Mouse (Mus musculus) intestine, embryonic 16.5 days (tissue): ENCODE data around the gene Cpn1. TPM values are rescaled to one million over a fixed set of nuclear protein-coding genes. Genes with fewer than 3 reads are reported as not detected.

ENCODE experiments used
- ATAC-seq: fragments of 200-750 bp; cut with Nextera tagmentation; 2 replicates; pipeline ENCODE4 v1.8.0; 2017; ENCODE audit warnings: moderate TSS enrichment, moderate library complexity
- H3K27ac ChIP-seq: fragments of 300-500 bp; sonication (generic); 2 replicates; pipeline ENCODE4 v1.5.1; 2014; ENCODE audit warnings: mild to moderate bottlenecking, low read length
- H3K27me3 ChIP-seq: fragments of 300-500 bp; sonication (generic); replicated peaks from 2 replicates; pipeline ENCODE4 v1.6.1; 2014; ENCODE audit warnings: low read length, control low read depth, mixed read lengths; ENCODE audit not compliant: control insufficient read depth, insufficient read depth
- H3K36me3 ChIP-seq: fragments of 300-500 bp; sonication (generic); 2 replicates; pipeline ENCODE4 v1.6.1; 2014; ENCODE audit warnings: low read length, control low read depth; ENCODE audit not compliant: control insufficient read depth, insufficient read depth
- H3K4me1 ChIP-seq: fragments of 300-500 bp; sonication (generic); 2 replicates; pipeline ENCODE4 v1.6.1; 2014; ENCODE audit warnings: low read length, control low read depth, mixed read lengths; ENCODE audit not compliant: control insufficient read depth, insufficient read depth
- H3K4me2 ChIP-seq: fragments of 300-500 bp; sonication (generic); 2 replicates; pipeline ENCODE4 v1.6.1; 2014; ENCODE audit warnings: low read depth, low read length, control low read depth
- H3K4me3 ChIP-seq: fragments of 300-500 bp; sonication (generic); 2 replicates; pipeline ENCODE4 v1.5.1; 2014; ENCODE audit warnings: mild to moderate bottlenecking, low read length
- H3K9ac ChIP-seq: fragments of 300-500 bp; sonication (generic); 2 replicates; pipeline ENCODE4 v1.6.1; 2014; ENCODE audit warnings: low read depth, low read length
- H3K9me3 ChIP-seq: fragments of 300-500 bp; sonication (generic); 2 replicates; pipeline ENCODE4 v1.6.1; 2016; ENCODE audit warnings: low read length, control low read depth; ENCODE audit not compliant: control insufficient read depth
- WGBS: fragments of 180-500 bp; shearing (Covaris S2); extraction: QIAGEN DNeasy Blood & Tissue Kit; methylation state at CpG from one replicate; pipeline ENCODE4 v1.1.7; 2014; 5-methylcytosine and 5-hydroxymethylcytosine counted together
- polyA plus RNA-seq: library from polyadenylated mRNA; unstranded; fragments of >200 nt; fragmentation: Nextera tagmentation; extraction: Ambion mirVana; gene quantifications from 2 replicates; pipeline ENCODE4 v1.2.1, GENCODE M21; 2015

Cpn1 gene
- polyA plus RNA-seq, 1 experiment from 2014 or later: 27.7 TPM

DNA sequence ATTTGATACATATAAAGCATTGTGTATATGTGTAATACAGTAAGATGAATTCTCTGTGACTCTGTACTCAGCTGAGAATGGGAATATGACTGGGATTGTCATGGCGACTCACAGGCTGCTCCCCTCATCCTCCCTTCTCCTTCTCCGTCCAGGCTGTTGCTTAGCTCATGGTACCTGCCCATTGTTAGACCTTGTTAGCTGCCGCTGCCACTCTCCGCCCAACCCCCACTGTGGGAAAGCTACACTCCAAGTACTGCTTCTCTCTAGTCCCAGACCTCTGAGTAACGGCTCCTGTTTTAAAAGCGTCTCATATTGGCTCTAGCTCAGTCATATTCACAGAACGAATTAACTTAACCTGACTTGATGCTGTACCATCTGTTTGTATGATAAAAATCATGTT is 33.4 kb upstream of the Cpn1 start:
- Histone ChIP-seq H3K4me2 (no peak overlapping the region), H3K4me3 (no peak overlapping the region), H3K9ac (no peak overlapping the region), H3K27me3 (no peaks in the 10 kb centered on the region), H3K36me3 (no peaks in the 10 kb centered on the region), H3K9me3 (no peaks in the 10 kb centered on the region), H3K27ac (no peak overlapping the region), H3K4me1 (no peaks in the 10 kb centered on the region)
- ATAC-seq: no peak
- WGBS: 54% methylated on average over 7 of the region's 7 CpGs

DNA sequence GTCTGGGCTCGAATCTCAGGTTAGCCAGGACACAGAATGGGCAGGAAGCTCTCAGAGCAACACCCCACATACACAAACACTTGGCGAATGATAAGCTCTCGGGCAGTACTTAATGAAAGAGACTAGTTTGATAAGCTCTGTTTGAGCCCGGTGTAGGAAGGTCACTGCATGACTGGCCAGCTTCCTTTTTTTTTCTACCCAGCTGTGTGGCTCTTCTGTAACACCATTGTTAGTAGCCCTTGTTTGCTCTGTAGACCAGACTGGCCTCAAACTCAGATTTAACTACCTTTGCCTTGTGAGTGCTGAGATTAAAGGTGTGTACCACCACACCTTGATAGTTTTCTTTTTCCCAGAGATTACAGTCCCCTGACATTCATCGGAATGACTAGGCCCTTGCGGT is 27.5 kb upstream of the Cpn1 start:
- Histone ChIP-seq H3K4me1 (no peaks in the 10 kb centered on the region), H3K4me2 (no peak overlapping the region), H3K27ac (peak overlapping the region; percentile 10; the same call in 1 of the 2 replicates), H3K27me3 (no peaks in the 10 kb centered on the region), H3K9ac (no peak overlapping the region), H3K4me3 (no peak overlapping the region), H3K36me3 (no peaks in the 10 kb centered on the region), H3K9me3 (no peaks in the 10 kb centered on the region)
- peak; percentile 40 for ATAC-seq
- WGBS: 56% methylated on average over 6 of the region's 6 CpGs

GRCm38 (mm10) chr19:44008784-44009183 is 22.4 kb upstream of the Cpn1 start:
- WGBS: 45% methylated on average over 15 of the region's 15 CpGs
- Histone ChIP-seq H3K27ac (no peak overlapping the region), H3K27me3 (no peaks in the 10 kb centered on the region), H3K4me1 (0 out of 2 replicates have a peak, but pooled peaks cover 5% of the 10 kb centered on the region), H3K9me3 (no peaks in the 10 kb centered on the region), H3K4me3 (no peak overlapping the region; the same call in 1 of the 2 replicates), H3K4me2 (no peak overlapping the region), H3K9ac (no peak overlapping the region), H3K36me3 (no peaks in the 10 kb centered on the region)
- ATAC-seq: peak; percentile 78

GRCm38 (mm10) chr19:44007186-44007585 is 20.8 kb upstream of the Cpn1 start:
- no peak for ATAC-seq
- Histone ChIP-seq H3K9ac (no peak overlapping the region), H3K27me3 (no peaks in the 10 kb centered on the region), H3K4me1 (0 out of 2 replicates have a peak, but pooled peaks cover 5% of the 10 kb centered on the region), H3K27ac (no peak overlapping the region), H3K36me3 (no peaks in the 10 kb centered on the region), H3K9me3 (no peaks in the 10 kb centered on the region), H3K4me2 (no peak overlapping the region), H3K4me3 (no peak overlapping the region)
- 70% methylated on average over 12 of the region's 12 CpGs for WGBS

DNA sequence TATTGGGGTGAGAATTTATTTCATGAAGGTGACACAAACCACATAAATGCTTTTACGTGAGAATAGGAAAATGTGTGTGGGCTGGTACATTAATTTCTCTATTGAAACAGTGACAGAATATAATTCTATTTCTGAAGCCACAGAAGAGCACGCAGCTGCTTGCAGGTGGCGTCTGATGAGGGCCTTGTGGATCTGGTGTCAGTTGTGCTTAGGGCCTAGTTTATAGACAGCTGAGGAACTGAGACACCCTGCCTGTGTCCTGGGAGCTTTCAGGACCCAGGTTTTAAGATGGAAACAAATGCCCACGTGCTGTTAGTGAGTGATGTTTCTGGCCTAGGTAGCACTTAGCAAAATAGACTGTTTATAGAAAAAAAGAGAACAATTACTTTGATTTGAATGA is 18.7 kb upstream of the Cpn1 start:
- H3K4me1 ChIP-seq: 0 out of 2 replicates have a peak, but pooled peaks cover 5% of the 10 kb centered on the region
- H3K9me3 ChIP-seq: no peaks in the 10 kb centered on the region
- H3K9ac ChIP-seq: no peak overlapping the region
- no peaks in the 10 kb centered on the region for H3K36me3 ChIP-seq
- H3K27me3 ChIP-seq: no peaks in the 10 kb centered on the region
- WGBS: 64% methylated on average over 4 of the region's 4 CpGs
- no peak overlapping the region; the same call in 1 of the 2 replicates for H3K27ac ChIP-seq
- no peak overlapping the region for H3K4me2 ChIP-seq
- no peak overlapping the region for H3K4me3 ChIP-seq
- ATAC-seq: no peak

DNA sequence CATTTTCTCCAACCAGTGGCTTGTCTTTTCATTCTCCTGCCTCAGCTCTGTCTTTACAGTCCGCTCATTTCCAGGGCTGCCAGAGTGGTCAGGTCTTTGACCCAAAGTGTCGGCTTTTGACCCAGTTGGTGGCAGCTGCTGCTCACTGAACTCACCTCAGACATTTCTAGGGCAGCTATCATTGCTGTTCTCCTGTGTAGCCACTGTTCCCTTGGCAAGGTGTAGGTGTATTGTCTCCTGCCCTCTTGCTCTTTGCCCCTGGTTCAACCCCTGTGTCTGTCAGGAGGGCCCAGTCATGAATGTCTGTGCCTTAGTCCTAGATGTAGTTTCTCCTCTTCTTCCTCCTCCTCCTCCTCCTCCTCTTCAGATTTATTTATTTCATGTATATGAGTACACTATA is 17.9 kb upstream of the Cpn1 start:
- no peak overlapping the region for H3K4me2 ChIP-seq
- H3K36me3 ChIP-seq: no peaks in the 10 kb centered on the region
- WGBS: 98% methylated on average over 2 of the region's 2 CpGs
- no peak for ATAC-seq
- no peak overlapping the region for H3K9ac ChIP-seq
- no peaks in the 10 kb centered on the region for H3K27me3 ChIP-seq
- 0 out of 2 replicates have a peak, but pooled peaks cover 5% of the 10 kb centered on the region for H3K4me1 ChIP-seq
- no peaks in the 10 kb centered on the region for H3K9me3 ChIP-seq
- H3K27ac ChIP-seq: no peak overlapping the region
- H3K4me3 ChIP-seq: no peak overlapping the region

- Histone ChIP-seq H3K4me1 (0 out of 2 replicates have a peak, but pooled peaks cover 5% of the 10 kb centered on the region), H3K9me3 (no peaks in the 10 kb centered on the region), H3K36me3 (no peaks in the 10 kb centered on the region), H3K4me2 (no peak overlapping the region), H3K27ac (no peak overlapping the region), H3K27me3 (no peaks in the 10 kb centered on the region), H3K9ac (no peak overlapping the region), H3K4me3 (no peak overlapping the region)
- 83% methylated on average over 5 of the region's 5 CpGs for WGBS
- ATAC-seq: no peak
Observed at GRCm38 (mm10) chr19:44000720-44001119, 14.4 kb upstream of the Cpn1 start.

DNA sequence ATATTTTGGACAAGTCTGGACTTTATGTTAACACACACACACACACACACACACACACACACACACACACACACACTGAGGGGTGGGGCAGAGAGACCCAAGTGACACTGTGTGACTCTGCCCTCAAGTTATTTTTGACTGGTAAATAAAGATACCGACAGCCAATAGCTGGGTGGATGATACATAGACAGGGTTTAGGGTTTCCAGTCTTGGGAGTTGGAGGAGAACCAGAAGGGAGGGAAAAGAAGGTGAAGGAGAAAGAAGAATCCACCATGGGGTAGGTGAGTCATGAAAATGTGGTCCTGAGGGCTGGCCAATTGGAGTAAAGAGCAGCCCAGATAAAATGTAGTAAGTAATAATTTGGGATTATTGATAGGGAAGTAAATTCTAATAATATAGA is 13.7 kb upstream of the Cpn1 start:
- 72% methylated on average over 1 of the region's 1 CpGs for WGBS
- no peak overlapping the region for H3K4me2 ChIP-seq
- H3K27me3 ChIP-seq: no peaks in the 10 kb centered on the region
- no peaks in the 10 kb centered on the region for H3K4me1 ChIP-seq
- ATAC-seq: no peak
- no peak overlapping the region for H3K4me3 ChIP-seq
- H3K36me3 ChIP-seq: no peaks in the 10 kb centered on the region
- H3K9ac ChIP-seq: no peak overlapping the region
- no peak overlapping the region for H3K27ac ChIP-seq
- no peaks in the 10 kb centered on the region for H3K9me3 ChIP-seq

DNA sequence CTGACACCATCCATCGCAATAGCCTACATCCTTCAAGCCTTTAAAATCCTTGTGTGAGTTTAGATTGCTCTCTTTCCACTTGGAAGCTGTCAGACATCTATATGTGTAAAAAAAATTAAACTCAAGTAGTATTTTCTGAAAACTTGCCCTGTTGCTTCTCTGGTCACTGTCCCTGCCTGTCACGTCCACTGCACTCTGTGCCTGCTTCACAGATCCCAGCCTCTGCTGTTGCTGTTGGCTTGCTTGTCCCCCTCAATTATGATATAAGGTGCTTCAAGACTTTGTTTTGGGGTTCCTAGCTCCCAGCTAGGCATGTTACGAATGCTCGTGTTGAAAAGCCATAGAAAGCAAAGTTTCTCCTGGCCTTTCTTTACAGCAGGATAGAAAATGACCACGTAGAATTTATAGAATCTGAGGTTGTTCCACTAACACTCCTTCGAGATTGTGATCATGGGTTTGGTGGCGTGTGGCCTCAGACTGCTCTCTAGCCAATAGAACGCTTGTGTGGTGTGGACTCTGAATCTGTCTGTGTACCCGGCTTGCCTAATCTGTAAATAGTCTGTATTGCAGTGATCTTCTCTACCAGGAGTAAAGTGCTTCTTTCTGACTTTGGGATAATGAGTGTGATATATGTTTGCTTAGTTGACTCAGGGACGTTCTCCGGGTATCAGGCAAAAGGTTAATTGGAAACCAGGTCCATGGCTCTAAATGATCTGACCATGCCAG is 12.6 kb upstream of the Cpn1 start:
- peak; percentile 81 for ATAC-seq

DNA sequence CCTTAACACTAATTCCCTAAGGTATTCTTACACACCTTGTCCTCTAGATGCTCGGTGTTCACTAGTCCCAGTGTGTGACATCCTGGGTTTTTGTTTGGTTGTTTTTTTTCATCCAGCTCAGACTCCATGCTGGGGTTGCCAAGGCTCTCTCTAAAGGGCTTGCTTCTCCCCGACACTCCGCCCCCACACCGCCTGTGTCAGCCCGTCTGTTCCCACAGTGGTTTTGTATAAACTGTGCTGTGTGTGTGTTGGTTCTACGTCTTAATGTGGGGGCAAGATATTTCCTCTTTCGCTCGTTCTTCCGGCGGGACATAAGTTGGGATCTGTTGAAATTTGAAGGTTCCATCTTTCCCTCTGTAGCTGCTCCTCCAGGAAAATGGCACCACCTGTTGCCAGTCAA is 11.7 kb upstream of the Cpn1 start:
- no peak overlapping the region for H3K4me2 ChIP-seq
- no peaks in the 10 kb centered on the region for H3K4me1 ChIP-seq
- H3K27me3 ChIP-seq: no peaks in the 10 kb centered on the region
- ATAC-seq: no peak
- no peaks in the 10 kb centered on the region for H3K36me3 ChIP-seq
- H3K9me3 ChIP-seq: no peaks in the 10 kb centered on the region
- 77% methylated on average over 10 of the region's 10 CpGs for WGBS
- no peak overlapping the region for H3K9ac ChIP-seq
- H3K27ac ChIP-seq: no peak overlapping the region
- H3K4me3 ChIP-seq: no peak overlapping the region

More for the DNA sequence above, 12.6 kb upstream of the Cpn1 start:
- Histone ChIP-seq H3K36me3 (no peaks in the 10 kb centered on the region), H3K27ac (no peak overlapping the region; the same call in 1 of the 2 replicates), H3K4me2 (no peak overlapping the region), H3K9ac (no peak overlapping the region), H3K9me3 (no peaks in the 10 kb centered on the region), H3K27me3 (no peaks in the 10 kb centered on the region), H3K4me3 (no peak overlapping the region), H3K4me1 (no peaks in the 10 kb centered on the region)
- WGBS: 65% methylated on average over 11 of the region's 11 CpGs
